ENCODE assay signal across 21 mouse cellular contexts in the genomic region with DNA sequence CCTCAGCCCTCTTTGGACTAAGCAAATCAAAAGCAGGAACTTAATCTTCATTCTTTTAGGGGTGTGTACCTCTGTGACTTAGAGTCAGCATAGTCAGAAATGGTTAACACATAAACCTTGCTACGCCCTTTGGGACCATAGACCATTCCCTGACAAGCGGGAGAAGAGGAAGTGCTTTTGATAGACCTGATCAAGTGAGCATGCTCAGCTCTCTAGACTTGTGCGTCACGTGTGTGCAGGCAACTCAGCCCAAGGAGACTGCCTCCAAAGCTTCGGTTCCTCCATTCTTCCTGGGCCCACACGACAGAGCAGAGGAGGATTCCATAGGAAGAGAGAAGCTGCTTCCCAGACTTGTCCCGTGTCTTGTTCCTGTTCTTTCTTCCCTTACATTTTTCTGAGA. TPM values are rescaled to one million over a fixed set of nuclear protein-coding genes. Genes with fewer than 3 reads are reported as not detected.
DNase-seq lines count a peak whose midpoint lies in the region; ATAC-seq lines count a peak whose summit lies in the region.
"Had no signal": no experiment of that assay in that cellular context is flagged by ENCODE, and none has a peak within 500 bp of the region (broad histone marks: within the 10 kb centered on the region; RNA-seq: fewer than 3 reads in every experiment).

No protein-coding gene starts in this region.

- H3K9ac ChIP-seq in forebrain, embryonic 14.5 days (ENCODE audit: low read length) = no peak overlapping the region
- H3K9ac ChIP-seq: embryonic facial prominence, embryonic 15.5 days; liver, postnatal 0 days; midbrain, embryonic 13.5 days; neural tube, embryonic 15.5 days had no signal

- no peaks in the 10 kb centered on the region for H3K27me3 ChIP-seq in forebrain, embryonic 14.5 days (replicated peaks; ENCODE audit: control insufficient read depth, insufficient read depth, low read length)
- H3K27me3 ChIP-seq: embryonic facial prominence, embryonic 15.5 days; midbrain, embryonic 13.5 days; neural tube, embryonic 15.5 days had no signal

- ATAC-seq in megakaryocyte, adult 5-6 weeks (ENCODE audit: poor library complexity, severe bottlenecking) = peak; percentile 78
- ATAC-seq in forebrain, embryonic 14.5 days = no peak
- ATAC-seq: inflammation-experienced regulatory T-cells, adult 6 months; liver, postnatal 0 days; midbrain, embryonic 13.5 days had no signal

- H3K4me2 ChIP-seq in forebrain, embryonic 14.5 days (ENCODE audit: low read length) = no peak overlapping the region
- H3K4me2 ChIP-seq: embryonic facial prominence, embryonic 15.5 days; midbrain, embryonic 13.5 days; neural tube, embryonic 15.5 days had no signal

- H3K4me1 ChIP-seq in forebrain, embryonic 14.5 days (ENCODE audit: control insufficient read depth, insufficient read depth, low read length) = no peaks in the 10 kb centered on the region
- H3K4me1 ChIP-seq: embryonic facial prominence, embryonic 15.5 days; forebrain, embryonic 10.5 days; midbrain, embryonic 13.5 days; neural tube, embryonic 15.5 days had no signal

- DNase-seq in kidney, adult 11 months = peak; percentile 45
- no peak for DNase-seq in kidney, postnatal 14 days
- peak; percentile 19 to 23 for DNase-seq in spleen, postnatal 36 days (ENCODE audit: low spot score in 2 of 2)
- DNase-seq in spleen, postnatal 10 days (ENCODE audit: low spot score in 2 of 2) = no peak
- DNase-seq in yolk sac, embryonic 10.5 days (ENCODE audit: low spot score) = peak; percentile 39
- no peak for DNase-seq in MN1 (ENCODE audit: low spot score)
- no peak for DNase-seq in forebrain, embryonic 14.5 days (ENCODE audit: low spot score)
- DNase-seq: adrenal gland, postnatal 36 days; cerebellum, adult 8-10 months; embryo, embryonic 11 days; gastrocnemius, postnatal 36 days; liver; liver, postnatal 0 days; thymus, postnatal 25 days had no signal

- no peak overlapping the region for H3K4me3 ChIP-seq in forebrain, embryonic 14.5 days (ENCODE audit: low read depth, low read length)
- H3K4me3 ChIP-seq: embryonic facial prominence, embryonic 15.5 days; forebrain, embryonic 10.5 days; midbrain, embryonic 13.5 days; myocyte; neural tube, embryonic 15.5 days had no signal

- peaks cover 18% of the 10 kb centered on the region; the same call in 1 of the 2 replicates for H3K36me3 ChIP-seq in forebrain, embryonic 14.5 days (ENCODE audit: control insufficient read depth, insufficient read depth, low read length)

- H3K27ac ChIP-seq in forebrain, embryonic 14.5 days (ENCODE audit: low read depth, low read length) = no peak overlapping the region
- H3K27ac ChIP-seq: embryonic facial prominence, embryonic 15.5 days; forebrain, embryonic 10.5 days; midbrain, embryonic 13.5 days; neural tube, embryonic 15.5 days had no signal

- no peaks in the 10 kb centered on the region for H3K9me3 ChIP-seq in forebrain, embryonic 14.5 days (replicated peaks; ENCODE audit: control insufficient read depth, low read length)
- H3K9me3 ChIP-seq: embryonic facial prominence, embryonic 15.5 days; forebrain, embryonic 10.5 days; midbrain, embryonic 13.5 days; neural tube, embryonic 15.5 days had no signal

- 91% methylated on average over 7 of the region's 7 CpGs for WGBS in forebrain, embryonic 14.5 days

RNA-seq across cellular contexts. Expression of a gene that starts 28.1 kb away (rescaled TPM):
- total RNA-seq in megakaryocyte, adult 5-6 weeks (2015) = 3.3 TPM in 2 replicates
- 2.6 and 3.0 TPM in 2 replicates for total RNA-seq in megakaryocyte, adult 5-6 weeks (2017)
- 8.8 and 12.5 TPM in 2 replicates for polyA plus RNA-seq in forebrain, embryonic 14.5 days (2014; fragmentation: Nextera tagmentation; extraction: Ambion mirVana)

Comparison
In these comparisons a context has a peak if more than half of its experiments do, and no peak if none do; other contexts are left out.
1. DNase-seq: peak in kidney, adult 11 months (single experiment), spleen, postnatal 36 days (2 of 2) and yolk sac, embryonic 10.5 days (single experiment); none in kidney, postnatal 14 days (single experiment), spleen, postnatal 10 days (0 of 2), MN1 (single experiment) and forebrain, embryonic 14.5 days (single experiment).